Mouse (Mus musculus) stomach, embryonic 14.5 days (tissue): ENCODE results near the gene Zfp346. TPM values are rescaled to one million over a fixed set of nuclear protein-coding genes. Genes with fewer than 3 reads are reported as not detected.

Experiments used
- ATAC-seq: fragments of 200-750 bp; cut with Nextera tagmentation; 2 replicates; pipeline ENCODE4 v1.8.0; 2017; ENCODE audit warnings: low read depth, moderate TSS enrichment; ENCODE audit not compliant: insufficient number of reproducible peaks, insufficient read depth, low FRiP score
- H3K27ac ChIP-seq: fragments of 300-500 bp; sonication (generic); 2 replicates; pipeline ENCODE4 v1.5.1; 2014; ENCODE audit warnings: mild to moderate bottlenecking, low read length, moderate library complexity, mixed read lengths
- H3K27me3 ChIP-seq: fragments of 300-500 bp; sonication (generic); 2 replicates; pipeline ENCODE4 v1.6.1; 2014; ENCODE audit warnings: low read length, control low read depth, mixed read lengths; ENCODE audit not compliant: control insufficient read depth, insufficient read depth
- H3K36me3 ChIP-seq: fragments of 300-500 bp; sonication (generic); 2 replicates; pipeline ENCODE4 v1.6.1; 2014; ENCODE audit warnings: mild to moderate bottlenecking, control low read depth, low read length, moderate library complexity, mixed read lengths; ENCODE audit not compliant: control insufficient read depth, insufficient read depth
- H3K4me1 ChIP-seq: fragments of 300-500 bp; sonication (generic); 2 replicates; pipeline ENCODE4 v1.6.1; 2014; ENCODE audit warnings: low read length, control low read depth, mixed read lengths; ENCODE audit not compliant: control insufficient read depth, insufficient read depth
- H3K4me2 ChIP-seq: fragments of 300-500 bp; sonication (generic); replicated peaks from 2 replicates; pipeline ENCODE4 v1.6.1; 2014; ENCODE audit warnings: low read depth, low read length, control low read depth
- H3K4me3 ChIP-seq: fragments of 300-500 bp; sonication (generic); 2 replicates; pipeline ENCODE4 v1.5.1; 2014; ENCODE audit warnings: low read depth, low read length, control low read depth
- H3K9ac ChIP-seq: fragments of 300-500 bp; sonication (generic); replicated peaks from 2 replicates; pipeline ENCODE4 v1.6.1; 2014; ENCODE audit warnings: low read depth, mild to moderate bottlenecking, control low read depth, low read length, moderate library complexity, mixed read lengths
- H3K9me3 ChIP-seq: fragments of 300-500 bp; sonication (generic); 2 replicates; pipeline ENCODE4 v1.6.1; 2016; ENCODE audit warnings: low read depth, low read length, control low read depth; ENCODE audit not compliant: control insufficient read depth
- WGBS: fragments of 180-500 bp; shearing (Covaris S2); extraction: QIAGEN DNeasy Blood & Tissue Kit; methylation state at CpG from one replicate; pipeline ENCODE4 v1.1.7; 2014; 5-methylcytosine and 5-hydroxymethylcytosine counted together
- polyA plus RNA-seq: library from polyadenylated mRNA; unstranded; fragments of >200 nt; fragmentation: Nextera tagmentation; extraction: Ambion mirVana; gene quantifications from 2 replicates; pipeline ENCODE4 v1.2.1, GENCODE M21; 2014

Zfp346 gene
- polyA plus RNA-seq, 1 experiment from 2014 or later: 23.1 TPM

- H3K27ac ChIP-seq: peak overlapping the region; percentile 91; the same call in 1 of the 2 replicates
- WGBS: 27% methylated on average over 20 of the region's 20 CpGs
- H3K9me3 ChIP-seq: no peaks in the 10 kb centered on the region
- peak overlapping the region; percentile 58 for H3K4me2 ChIP-seq
- H3K4me1 ChIP-seq: peaks cover 5% of the 10 kb centered on the region; the same call in 1 of the 2 replicates
- H3K36me3 ChIP-seq: no peaks in the 10 kb centered on the region
- H3K9ac ChIP-seq: peak overlapping the region; percentile 88
- ATAC-seq: no peak
- peak overlapping the region; percentile 84 for H3K4me3 ChIP-seq
- no peaks in the 10 kb centered on the region for H3K27me3 ChIP-seq
These were observed 5.9 kb upstream of the Zfp346 start for GRCm38 (mm10) chr13:55099066-55099725.

- ATAC-seq: peak; percentile 91
- H3K4me1 ChIP-seq: peaks cover 5% of the 10 kb centered on the region; the same call in 1 of the 2 replicates
- H3K9me3 ChIP-seq: no peaks in the 10 kb centered on the region
- no peaks in the 10 kb centered on the region for H3K36me3 ChIP-seq
- H3K9ac ChIP-seq: peak within 1 kb of the TSS; percentile 88
- no peaks in the 10 kb centered on the region for H3K27me3 ChIP-seq
- peak within 1 kb of the TSS; percentile 91 for H3K27ac ChIP-seq
- H3K4me3 ChIP-seq: peak within 1 kb of the TSS; percentile 84
- WGBS: under 1% methylated on average over 74 of the region's 81 CpGs
- peak within 1 kb of the TSS; percentile 58 for H3K4me2 ChIP-seq
These were observed 5.2 kb upstream of the Zfp346 start, which contains the start of gene Uimc1 for GRCm38 (mm10) chr13:55099726-55100478. Gene Uimc1, minus strand, starts transcription at chr13:55100300.

- WGBS: 94% methylated on average over 11 of the region's 11 CpGs
- Histone ChIP-seq H3K9me3 (no peaks in the 10 kb centered on the region), H3K4me2 (no peak overlapping the region)
These were observed 3.5 kb upstream of the Zfp346 start for GRCm38 (mm10) chr13:55101627-55102026.

GRCm38 (mm10) chr13:55102366-55102765 is 2.7 kb upstream of the Zfp346 start:
- no peak for ATAC-seq

More at GRCm38 (mm10) chr13:55101627-55102026, 3.5 kb upstream of the Zfp346 start:
- Histone ChIP-seq H3K27ac (no peak overlapping the region), H3K9ac (no peak overlapping the region), H3K36me3 (no peaks in the 10 kb centered on the region), H3K4me1 (peaks cover 11% of the 10 kb centered on the region), H3K4me3 (no peak overlapping the region), H3K27me3 (no peaks in the 10 kb centered on the region)
- ATAC-seq: no peak

GRCm38 (mm10) chr13:55103351-55103750 is 1.8 kb upstream of the Zfp346 start:
- no peak overlapping the region for H3K9ac ChIP-seq
- no peak for ATAC-seq
- H3K4me1 ChIP-seq: peaks cover 11% of the 10 kb centered on the region
- 49% methylated on average over 2 of the region's 2 CpGs for WGBS
- no peaks in the 10 kb centered on the region for H3K27me3 ChIP-seq
- peaks cover 5% of the 10 kb centered on the region; the same call in 1 of the 2 replicates for H3K36me3 ChIP-seq
- no peaks in the 10 kb centered on the region for H3K9me3 ChIP-seq
- H3K27ac ChIP-seq: no peak overlapping the region
- no peak overlapping the region for H3K4me2 ChIP-seq
- H3K4me3 ChIP-seq: no peak overlapping the region

More at GRCm38 (mm10) chr13:55102366-55102765, 2.7 kb upstream of the Zfp346 start:
- H3K4me3 ChIP-seq: no peak overlapping the region
- no peaks in the 10 kb centered on the region for H3K9me3 ChIP-seq
- H3K4me2 ChIP-seq: no peak overlapping the region
- 93% methylated on average over 3 of the region's 3 CpGs for WGBS
- H3K9ac ChIP-seq: no peak overlapping the region
- H3K27ac ChIP-seq: no peak overlapping the region
- peaks cover 11% of the 10 kb centered on the region for H3K4me1 ChIP-seq
- H3K36me3 ChIP-seq: no peaks in the 10 kb centered on the region
- no peaks in the 10 kb centered on the region for H3K27me3 ChIP-seq

- Histone ChIP-seq H3K9me3 (no peaks in the 10 kb centered on the region), H3K27me3 (no peaks in the 10 kb centered on the region), H3K36me3 (peaks cover 5% of the 10 kb centered on the region; the same call in 1 of the 2 replicates), H3K27ac (peak overlapping the region; percentile 77), H3K4me1 (peaks cover 6% of the 10 kb centered on the region; the same call in 1 of the 2 replicates), H3K4me3 (peak overlapping the region; percentile 87), H3K9ac (peak overlapping the region; percentile 73; the same call in 1 of the 2 replicates), H3K4me2 (peak overlapping the region; percentile 78)
- WGBS: 17% methylated on average over 8 of the region's 8 CpGs
- ATAC-seq: no peak
These were observed 1.0 kb downstream of the Zfp346 start for GRCm38 (mm10) chr13:55105953-55106691.

GRCm38 (mm10) chr13:55107116-55107515 is 2.0 kb downstream of the Zfp346 start:
- H3K4me3 ChIP-seq: no peak overlapping the region
- 89% methylated on average over 4 of the region's 4 CpGs for WGBS
- no peak overlapping the region for H3K27ac ChIP-seq
- ATAC-seq: no peak
- H3K4me2 ChIP-seq: no peak overlapping the region
- H3K9ac ChIP-seq: no peak overlapping the region
- H3K36me3 ChIP-seq: peaks cover 5% of the 10 kb centered on the region; the same call in 1 of the 2 replicates
- H3K4me1 ChIP-seq: peaks cover 6% of the 10 kb centered on the region; the same call in 1 of the 2 replicates
- no peaks in the 10 kb centered on the region for H3K27me3 ChIP-seq
- H3K9me3 ChIP-seq: no peaks in the 10 kb centered on the region

GRCm38 (mm10) chr13:55107694-55108093 is 2.6 kb downstream of the Zfp346 start:
- Histone ChIP-seq H3K27ac (no peak overlapping the region), H3K4me1 (peaks cover 6% of the 10 kb centered on the region; the same call in 1 of the 2 replicates), H3K4me3 (no peak overlapping the region), H3K4me2 (no peak overlapping the region), H3K9ac (no peak overlapping the region), H3K36me3 (peaks cover 5% of the 10 kb centered on the region; the same call in 1 of the 2 replicates), H3K9me3 (no peaks in the 10 kb centered on the region), H3K27me3 (no peaks in the 10 kb centered on the region)
- 87% methylated on average over 8 of the region's 8 CpGs for WGBS
- no peak for ATAC-seq
